Mouse (Mus musculus) cerebellum, adult 2 months (tissue): ENCODE measurements around the gene Txnrd2. TPM values are rescaled to one million over a fixed set of nuclear protein-coding genes. Genes with fewer than 3 reads are reported as not detected.

Experiments
- DNase-seq, 2 experiments: peaks; one replicate each; pipeline ENCODE4 v3.0.0; 2021
- H3K27ac ChIP-seq: fragments of 200-500 bp; 2 replicates; pipeline ENCODE4 v1.5.1; 2012; ENCODE audit warnings: low read length, control low read depth, inconsistent platforms; ENCODE audit not compliant: insufficient read depth
- H3K27me3 ChIP-seq: fragments of 200-500 bp; 2 replicates; pipeline ENCODE4 v1.6.1; 2012; ENCODE audit warnings: inconsistent platforms, mild to moderate bottlenecking, low read length, moderate library complexity; ENCODE audit not compliant: control insufficient read depth, insufficient read depth
- H3K4me1 ChIP-seq: fragments of 200-500 bp; 2 replicates; pipeline ENCODE4 v1.6.1; 2011; ENCODE audit warnings: low read length; ENCODE audit not compliant: control insufficient read depth, insufficient read depth
- H3K4me3 ChIP-seq: fragments of 200-500 bp; replicated peaks from 2 replicates; pipeline ENCODE3; 2011; ENCODE audit warnings: mild to moderate bottlenecking, low read depth, low read length, control low read depth; ENCODE audit not compliant: insufficient read depth
- CTCF ChIP-seq: fragments of 200-500 bp; IDR thresholded peaks from 2 replicates; pipeline ENCODE4 v1.5.1; 2011; ENCODE audit warnings: low read depth, mild to moderate bottlenecking, control low read depth, low read length, moderate library complexity, borderline replicate concordance; ENCODE audit not compliant: insufficient read depth
- POLR2A ChIP-seq: fragments of 200-500 bp; IDR thresholded peaks from 2 replicates; pipeline ENCODE4 v1.6.1; 2011; ENCODE audit warnings: low read length, control low read depth, borderline replicate concordance; ENCODE audit not compliant: insufficient read depth
- WGBS: fragments of 180-500 bp; shearing (Covaris S2); methylation state at CpG from one replicate; pipeline ENCODE4 v1.1.7; 2018; 5-methylcytosine and 5-hydroxymethylcytosine counted together
- polyA plus RNA-seq: library from polyadenylated mRNA; depleted of rRNA; stranded (reverse); fragments of >200 nt; gene quantifications from 2 replicates; pipeline ENCODE4 v1.2.3, GENCODE M21; 2012

Txnrd2 gene
- polyA plus RNA-seq, 1 experiment, result 20.6 TPM

- Histone ChIP-seq H3K4me3 (no peak overlapping the region), H3K27me3 (no peaks in the 10 kb centered on the region), H3K4me1 (peaks cover 12% of the 10 kb centered on the region; the same call in 1 of the 2 replicates), H3K27ac (no peak overlapping the region)
- TF ChIP-seq CTCF, result no peak
- no peak for TF ChIP-seq POLR2A
- no peak for DNase-seq
- 86% methylated on average over 7 of the region's 7 CpGs for WGBS
Measured at GRCm38 (mm10) chr16:18423203-18423914, 2.8 kb upstream of the Txnrd2 start.

GRCm38 (mm10) chr16:18423915-18424265, 2.3 kb upstream of the Txnrd2 start:
- Histone ChIP-seq H3K27ac (no peak overlapping the region), H3K4me3 (no peak overlapping the region), H3K27me3 (no peaks in the 10 kb centered on the region), H3K4me1 (peaks cover 12% of the 10 kb centered on the region; the same call in 1 of the 2 replicates)
- no peak for DNase-seq
- 85% methylated on average over 5 of the region's 5 CpGs for WGBS
- TF ChIP-seq POLR2A (no peak), CTCF (no peak)

- Histone ChIP-seq H3K27ac (no peak overlapping the region), H3K4me1 (peaks cover 12% of the 10 kb centered on the region; the same call in 1 of the 2 replicates)
Measured at GRCm38 (mm10) chr16:18424364-18425045, 1.7 kb upstream of the Txnrd2 start.

GRCm38 (mm10) chr16:18425475-18426214, 539 bp upstream of the Txnrd2 start:
- H3K4me3 ChIP-seq, result peak overlapping the region; percentile 94
- peak; percentile 49 to 59 for DNase-seq
- 3% methylated on average over 10 of the region's 10 CpGs for WGBS
- H3K27me3 ChIP-seq, result no peaks in the 10 kb centered on the region
- no peak for TF ChIP-seq CTCF
- TF ChIP-seq POLR2A, result no peak
- H3K4me1 ChIP-seq, result peaks cover 12% of the 10 kb centered on the region; the same call in 1 of the 2 replicates
- peak overlapping the region; percentile 89 for H3K27ac ChIP-seq

More at GRCm38 (mm10) chr16:18424364-18425045, 1.7 kb upstream of the Txnrd2 start:
- Histone ChIP-seq H3K27me3 (no peaks in the 10 kb centered on the region), H3K4me3 (peak overlapping the region; percentile 25)
- no peak for TF ChIP-seq POLR2A
- TF ChIP-seq CTCF, result no peak
- DNase-seq, result no peak
- WGBS, result 64% methylated on average over 11 of the region's 11 CpGs

- TF ChIP-seq POLR2A, result no peak
- TF ChIP-seq CTCF, result no peak
- Histone ChIP-seq H3K4me1 (peaks cover 10% of the 10 kb centered on the region; the same call in 1 of the 2 replicates), H3K27me3 (no peaks in the 10 kb centered on the region), H3K4me3 (peak within 1 kb of the TSS; percentile 94), H3K27ac (peak within 1 kb of the TSS; percentile 89)
- 35% methylated on average over 5 of the region's 5 CpGs for WGBS
- DNase-seq, result no peak
Measured at GRCm38 (mm10) chr16:18426802-18427280, 657 bp downstream of the Txnrd2 start, which contains the start of gene Comt. Gene Comt, minus strand, starts transcription at chr16:18426852.

GRCm38 (mm10) chr16:18428011-18428515, 1.9 kb downstream of the Txnrd2 start:
- TF ChIP-seq POLR2A, result no peak
- TF ChIP-seq CTCF, result no peak
- Histone ChIP-seq H3K4me3 (no peak overlapping the region), H3K4me1 (peaks cover 10% of the 10 kb centered on the region; the same call in 1 of the 2 replicates), H3K27me3 (no peaks in the 10 kb centered on the region), H3K27ac (no peak overlapping the region)
- WGBS, result 85% methylated on average over 5 of the region's 5 CpGs
- DNase-seq, result no peak

- Histone ChIP-seq H3K4me3 (no peak overlapping the region), H3K4me1 (peaks cover 10% of the 10 kb centered on the region; the same call in 1 of the 2 replicates), H3K27me3 (no peaks in the 10 kb centered on the region), H3K27ac (no peak overlapping the region)
- TF ChIP-seq POLR2A (no peak), CTCF (no peak)
- no peak for DNase-seq
- WGBS, result 91% methylated on average over 7 of the region's 7 CpGs
Measured at GRCm38 (mm10) chr16:18428516-18429042, 2.4 kb downstream of the Txnrd2 start.
